Mouse (Mus musculus) MEL (cell line): ENCODE results near the gene Prdm5. TPM values are rescaled to one million over a fixed set of nuclear protein-coding genes. Genes with fewer than 3 reads are reported as not detected.

ENCODE experiments used
- DNase-seq: peaks from one replicate; pipeline ENCODE4 v3.0.0; 2011; ENCODE audit warnings: low read depth, low spot score
- H3K27ac ChIP-seq: 2 replicates; pipeline ENCODE4 v1.5.1; 2012; ENCODE audit warnings: low read depth, mild to moderate bottlenecking, control low read depth, low read length, moderate library complexity; ENCODE audit not compliant: control insufficient read depth
- H3K27me3 ChIP-seq, 2 experiments: fragments of 150-350 bp in 1 of 2; sonication (generic) in 1 of 2; 2 replicates each; pipeline ENCODE4 v1.6.1; 2012; ENCODE audit warnings: low read length in 2 of 2, mild to moderate bottlenecking in 2 of 2, improper control_type of control experiment in 1 of 2, moderate library complexity in 1 of 2; ENCODE audit not compliant: insufficient read depth in 2 of 2, control insufficient read depth in 1 of 2
- H3K36me3 ChIP-seq, 2 experiments: 2 replicates each; pipeline ENCODE4 v1.6.1; 2012 to 2014; ENCODE audit warnings: low read length in 2 of 2, improper control_type of control experiment in 1 of 2, inconsistent platforms in 1 of 2, mild to moderate bottlenecking in 1 of 2; ENCODE audit not compliant: insufficient read depth in 2 of 2, control insufficient read depth in 1 of 2
- H3K4me1 ChIP-seq, 2 experiments: fragments of 150-350 bp in 1 of 2; sonication (generic) in 1 of 2; 2 replicates each; pipeline ENCODE4 v1.6.1; 2012; ENCODE audit warnings: low read length in 2 of 2, improper control_type of control experiment in 1 of 2, mild to moderate bottlenecking in 1 of 2; ENCODE audit not compliant: insufficient read depth in 2 of 2, control insufficient read depth in 1 of 2
- H3K4me3 ChIP-seq, 2 experiments: fragments of 150-350 bp in 1 of 2; sonication (generic) in 1 of 2; 2 replicates each; pipeline ENCODE4 v1.5.1; 2012; ENCODE audit warnings: low read depth in 2 of 2, low read length in 2 of 2, mild to moderate bottlenecking in 2 of 2, moderate library complexity in 2 of 2, control low read depth in 1 of 2, improper control_type of control experiment in 1 of 2; ENCODE audit not compliant: control insufficient read depth in 1 of 2, insufficient read depth in 1 of 2
- H3K79me2 ChIP-seq: 2 replicates; pipeline ENCODE4 v1.6.1; 2012; ENCODE audit warnings: mild to moderate bottlenecking, low read length, moderate library complexity; ENCODE audit not compliant: control insufficient read depth, poor library complexity, insufficient read depth
- H3K9ac ChIP-seq: 2 replicates; pipeline ENCODE4 v1.6.1; 2012; ENCODE audit warnings: low read depth, mild to moderate bottlenecking, control low read depth, low read length, moderate library complexity; ENCODE audit not compliant: control insufficient read depth, poor library complexity, severe bottlenecking
- H3K9me3 ChIP-seq: fragments of 150-350 bp; sonication (generic); replicated peaks from 2 replicates; pipeline ENCODE4 v1.6.1; 2012; ENCODE audit warnings: mild to moderate bottlenecking, low read length, improper control_type of control experiment, moderate library complexity; ENCODE audit not compliant: insufficient read depth
- CHD1 ChIP-seq: IDR thresholded peaks from 2 replicates; pipeline ENCODE4 v1.6.1; 2012; ENCODE audit warnings: low read depth, mild to moderate bottlenecking, inconsistent platforms, low read length, improper control_type of control experiment
- ELF1 ChIP-seq: IDR thresholded peaks from 2 replicates; pipeline ENCODE4 v1.6.1; 2014; ENCODE audit warnings: low read depth, mild to moderate bottlenecking, inconsistent platforms, low read length, improper control_type of control experiment, moderate library complexity
- EP300 ChIP-seq, 2 experiments: IDR thresholded peaks; 2 replicates each; pipeline ENCODE4 v1.6.1; 2011; ENCODE audit warnings: improper control_type of control experiment in 2 of 2, low read length in 2 of 2, low read depth in 1 of 2, mild to moderate bottlenecking in 1 of 2
- ETS1 ChIP-seq: IDR thresholded peaks from 2 replicates; pipeline ENCODE4 v1.6.1; 2012; ENCODE audit warnings: low read depth, mild to moderate bottlenecking, inconsistent platforms, low read length, improper control_type of control experiment, moderate library complexity
- GATA1 ChIP-seq: IDR thresholded peaks from 2 replicates; pipeline ENCODE4 v1.6.1; 2011; ENCODE audit warnings: low read depth, low read length, improper control_type of control experiment
- JUND ChIP-seq: IDR thresholded peaks from 2 replicates; pipeline ENCODE4 v1.6.1; 2011; ENCODE audit warnings: low read depth, mild to moderate bottlenecking, improper control_type of control experiment, low read length
- MAZ ChIP-seq: IDR thresholded peaks from 2 replicates; pipeline ENCODE4 v1.6.1; 2012; ENCODE audit warnings: low read depth, mild to moderate bottlenecking, inconsistent platforms, low read length, improper control_type of control experiment
- MEF2A ChIP-seq: IDR thresholded peaks from 2 replicates; pipeline ENCODE4 v1.6.1; 2014; ENCODE audit warnings: low read depth, mild to moderate bottlenecking, inconsistent platforms, low read length, improper control_type of control experiment; ENCODE audit not compliant: poor library complexity, insufficient replicate concordance, severe bottlenecking; ENCODE audit errors: extremely low read depth
- MXI1 ChIP-seq: IDR thresholded peaks from 2 replicates; pipeline ENCODE4 v1.6.1; 2011; ENCODE audit warnings: mild to moderate bottlenecking, low read depth, low read length, improper control_type of control experiment
- MYB ChIP-seq: IDR thresholded peaks from 2 replicates; pipeline ENCODE4 v1.6.1; 2011; ENCODE audit warnings: mild to moderate bottlenecking, low read depth, low read length, improper control_type of control experiment
- POLR2A ChIP-seq, 2 experiments: IDR thresholded peaks; 2 replicates each; pipeline ENCODE4 v1.6.1; 2011 to 2012; ENCODE audit warnings: low read length in 2 of 2, mild to moderate bottlenecking in 2 of 2, control low read depth in 1 of 2, improper control_type of control experiment in 1 of 2, low read depth in 1 of 2, moderate library complexity in 1 of 2; ENCODE audit not compliant: control insufficient read depth in 1 of 2, insufficient read depth in 1 of 2, poor library complexity in 1 of 2
- POLR2AphosphoS2 ChIP-seq: IDR thresholded peaks from 2 replicates; pipeline ENCODE4 v1.6.1; 2011; ENCODE audit warnings: low read length, improper control_type of control experiment
- POLR2AphosphoS5 ChIP-seq: IDR thresholded peaks from 2 replicates; pipeline ENCODE4 v1.6.1; 2012; ENCODE audit warnings: low read depth, borderline replicate concordance, mild to moderate bottlenecking, inconsistent platforms, low read length, moderate library complexity, mixed read lengths
- RAD21 ChIP-seq: IDR thresholded peaks from 2 replicates; pipeline ENCODE4 v1.6.1; 2011; ENCODE audit warnings: mild to moderate bottlenecking, low read depth, low read length, improper control_type of control experiment
- RCOR1 ChIP-seq: IDR thresholded peaks from 2 replicates; pipeline ENCODE4 v1.6.1; 2012; ENCODE audit warnings: low read depth, mild to moderate bottlenecking, inconsistent platforms, low read length, improper control_type of control experiment
- SIN3A ChIP-seq: IDR thresholded peaks from 2 replicates; pipeline ENCODE4 v1.6.1; 2012; ENCODE audit warnings: low read length, improper control_type of control experiment, inconsistent platforms
- SMC3 ChIP-seq: IDR thresholded peaks from 2 replicates; pipeline ENCODE4 v1.6.1; 2011; ENCODE audit warnings: low read depth, low read length, improper control_type of control experiment
- TAL1 ChIP-seq: IDR thresholded peaks from 2 replicates; pipeline ENCODE4 v1.6.1; 2012; ENCODE audit warnings: mild to moderate bottlenecking, inconsistent platforms, low read length, moderate library complexity, mixed read lengths
- TCF12 ChIP-seq: IDR thresholded peaks from 2 replicates; pipeline ENCODE4 v1.6.1; 2014; ENCODE audit warnings: low read depth, mild to moderate bottlenecking, inconsistent platforms, low read length, improper control_type of control experiment, moderate library complexity
- USF1 ChIP-seq: IDR thresholded peaks from 2 replicates; pipeline ENCODE4 v1.6.1; 2014; ENCODE audit warnings: low read depth, mild to moderate bottlenecking, inconsistent platforms, low read length, improper control_type of control experiment, moderate library complexity
- ZKSCAN1 ChIP-seq: IDR thresholded peaks from 2 replicates; pipeline ENCODE4 v1.6.1; 2012; ENCODE audit warnings: low read depth, mild to moderate bottlenecking, inconsistent platforms, low read length, improper control_type of control experiment, moderate library complexity
- ZMIZ1 ChIP-seq: IDR thresholded peaks from 2 replicates; pipeline ENCODE4 v1.6.1; 2012; ENCODE audit warnings: low read depth, mild to moderate bottlenecking, inconsistent platforms, low read length, improper control_type of control experiment, moderate library complexity
- polyA plus RNA-seq, 2 experiments: library from polyadenylated mRNA; stranded (reverse) in 1 of 2; unstranded in 1 of 2; fragments of >175 nt in 1 of 2; fragments of >200 nt in 1 of 2; gene quantifications; 2 replicates each; pipeline versions ENCODE4 v1.2.1 to v1.2.4; 2012; ENCODE audit warnings: low replicate concordance in 2 of 2, low read depth in 1 of 2; ENCODE audit not compliant: insufficient read length in 2 of 2, insufficient read depth in 1 of 2, missing spikeins in 1 of 2
- total RNA-seq: library from RNA; depleted of rRNA; stranded (reverse); fragments of 300-350 nt; gene quantifications from 2 replicates; pipeline ENCODE4 v1.2.3, GENCODE M21; 2012

Gene Prdm5
- total and polyA plus RNA-seq, 3 experiments: 0.04 TPM; not detected in 2

DNA sequence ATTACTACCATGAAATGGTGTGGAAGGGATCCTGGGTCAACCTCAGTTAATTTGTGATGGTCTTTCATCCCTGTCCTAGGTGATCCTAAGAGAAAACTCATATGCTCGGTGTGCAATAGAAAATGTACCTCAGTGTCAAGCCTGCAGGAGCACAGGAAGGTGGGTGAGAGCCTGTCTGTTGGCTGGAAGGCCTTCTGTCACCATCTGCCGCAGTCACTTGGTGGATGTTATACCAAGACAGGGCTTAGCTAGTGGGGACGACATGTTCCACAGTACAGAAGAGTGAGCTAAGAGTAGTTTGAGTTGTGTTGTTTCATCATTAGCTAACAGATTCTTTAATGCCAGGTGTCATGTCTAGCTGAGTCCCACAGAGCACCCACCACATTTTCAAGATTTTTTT, 84.0 kb downstream of the Prdm5 start:
- no peak for DNase-seq
- TF ChIP-seq POLR2AphosphoS2 (no peak), MAZ (no peak), GATA1 (no peak), RCOR1 (no peak), MEF2A (no peak), ZMIZ1 (no peak), RAD21 (no peak), POLR2AphosphoS5 (no peak), ZKSCAN1 (no peak), MXI1 (no peak), SIN3A (no peak), SMC3 (no peak), JUND (no peak), CHD1 (no peak), EP300 (IDR thresholded peaks at IDR 0.05; ENCODE audit: low read depth in 1 of 2, low read length in 2 of 2) (no peak), POLR2A (IDR thresholded peaks at IDR 0.05; ENCODE audit: control insufficient read depth in 1 of 2, insufficient read depth in 1 of 2, low read depth in 1 of 2, low read length in 2 of 2, poor library complexity in 1 of 2) (no peak), ELF1 (no peak), ETS1 (no peak)
- no peak overlapping the region for H3K27ac ChIP-seq
- H3K36me3 ChIP-seq: no peaks in the 10 kb centered on the region
- no peaks in the 10 kb centered on the region for H3K79me2 ChIP-seq
- no peaks in the 10 kb centered on the region for H3K4me1 ChIP-seq
- no peak overlapping the region for H3K4me3 ChIP-seq
- H3K27me3 ChIP-seq: no peaks in the 10 kb centered on the region
- H3K9me3 ChIP-seq: no peaks in the 10 kb centered on the region
- H3K9ac ChIP-seq: no peak overlapping the region

DNA sequence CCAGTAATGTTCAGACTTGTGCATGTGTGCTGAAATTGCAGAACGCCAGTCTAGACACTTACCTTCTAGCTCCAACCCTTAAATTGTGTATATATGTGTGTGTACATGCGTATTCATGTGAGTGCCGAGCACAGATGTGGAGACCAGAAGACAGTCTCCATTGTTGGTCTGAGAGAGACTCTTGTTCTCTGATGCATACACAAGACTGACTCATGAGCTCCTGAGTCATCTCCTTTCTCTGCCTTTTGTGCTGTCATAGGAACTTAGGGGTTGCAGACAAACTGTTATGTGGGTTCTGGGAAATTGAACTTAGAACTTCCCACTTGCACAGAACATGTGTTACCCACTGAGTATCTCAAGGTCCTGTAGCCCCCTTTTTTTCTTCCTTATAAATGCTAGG, 85.4 kb downstream of the Prdm5 start:
- H3K27me3 ChIP-seq: no peaks in the 10 kb centered on the region
- no peak for DNase-seq
- no peak overlapping the region for H3K27ac ChIP-seq
- no peaks in the 10 kb centered on the region for H3K4me1 ChIP-seq
- H3K4me3 ChIP-seq: no peak overlapping the region
- H3K79me2 ChIP-seq: no peaks in the 10 kb centered on the region
- no peak overlapping the region for H3K9ac ChIP-seq
- no peaks in the 10 kb centered on the region for H3K9me3 ChIP-seq
- no peaks in the 10 kb centered on the region for H3K36me3 ChIP-seq
- TF ChIP-seq USF1 (no peak), CHD1 (no peak), SIN3A (no peak), MYB (no peak), MAZ (no peak), SMC3 (no peak), TAL1 (no peak), TCF12 (no peak), RCOR1 (no peak)
